Comparison of ENCODE assay signal across 9 mouse cellular contexts in the genomic region with DNA sequence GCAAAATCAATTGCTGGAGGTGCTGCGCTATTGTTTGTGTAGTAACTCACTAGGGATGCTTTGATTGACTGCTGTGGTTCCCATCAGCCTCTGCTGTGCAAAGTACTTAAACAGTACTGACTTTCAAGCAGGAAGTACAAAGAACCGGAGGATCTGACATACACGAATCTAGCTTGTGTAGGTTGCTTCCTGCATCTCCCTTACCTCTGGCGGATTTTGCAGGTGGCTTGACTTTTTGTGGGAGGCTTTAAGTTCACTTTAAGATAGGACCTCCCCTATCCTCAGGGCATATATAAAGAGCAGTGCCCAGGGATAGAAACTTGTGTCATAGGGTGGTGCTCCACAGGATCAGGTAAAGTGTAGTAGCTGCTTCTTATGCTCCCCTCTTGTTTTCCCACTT. TPM values are rescaled to one million over a fixed set of nuclear protein-coding genes. Genes with fewer than 3 reads are reported as not detected.
DNase-seq lines count a peak whose midpoint lies in the region; ATAC-seq and TF ChIP-seq lines count a peak whose summit lies in the region.
"Had no signal": no experiment of that assay in that cellular context is flagged by ENCODE, and none has a peak within 500 bp of the region (broad histone marks: within the 10 kb centered on the region; RNA-seq: fewer than 3 reads in every experiment).

No protein-coding gene starts in this region.

- 0 out of 2 replicates have a peak overlapping the region, but pooled peaks have one; percentile 5 for H3K4me3 ChIP-seq in kidney, postnatal 0 days (replicated peaks; ENCODE audit: low read depth, low read length)
- H3K4me3 ChIP-seq in embryonic facial prominence, embryonic 12.5 days: peak overlapping the region; percentile 92
- H3K4me3 ChIP-seq in intestine, postnatal 0 days (ENCODE audit: low read depth, low read length): peak overlapping the region; percentile 11; the same call in 1 of the 2 replicates
- peak overlapping the region; percentile 36 for H3K4me3 ChIP-seq in stomach, embryonic 16.5 days (replicated peaks; ENCODE audit: low read length)

- no peak overlapping the region for H3K27ac ChIP-seq in kidney, postnatal 0 days
- H3K27ac ChIP-seq in embryonic facial prominence, embryonic 12.5 days: peak overlapping the region; percentile 73
- H3K27ac ChIP-seq in intestine, postnatal 0 days (ENCODE audit: low read depth, low read length): no peak overlapping the region
- H3K27ac ChIP-seq in stomach, embryonic 16.5 days (ENCODE audit: low read length): peak overlapping the region; percentile 69

- DNase-seq in kidney, postnatal 0 days (ENCODE audit: low spot score): no peak
- no peak for DNase-seq in kidney, adult 9 months
- DNase-seq in right cerebral cortex, postnatal 25 days: no peak
- DNase-seq in layer of hippocampus, postnatal 10 days (ENCODE audit: low spot score in 2 of 2): no peak
- DNase-seq: gastrocnemius, postnatal 25 days had no signal

- no peak overlapping the region for H3K9ac ChIP-seq in kidney, postnatal 0 days (ENCODE audit: low read depth, low read length)
- H3K9ac ChIP-seq in embryonic facial prominence, embryonic 12.5 days: 0 out of 2 replicates have a peak overlapping the region, but pooled peaks have one; percentile 38
- H3K9ac ChIP-seq in intestine, postnatal 0 days (ENCODE audit: low read depth, low read length): no peak overlapping the region
- peak overlapping the region; percentile 63 for H3K9ac ChIP-seq in stomach, embryonic 16.5 days (ENCODE audit: low read length)

- H3K9me3 ChIP-seq in kidney, postnatal 0 days (replicated peaks; ENCODE audit: low read length): no peaks in the 10 kb centered on the region
- H3K9me3 ChIP-seq in embryonic facial prominence, embryonic 12.5 days: no peaks in the 10 kb centered on the region
- H3K9me3 ChIP-seq in intestine, postnatal 0 days (ENCODE audit: control insufficient read depth): no peaks in the 10 kb centered on the region
- no peaks in the 10 kb centered on the region for H3K9me3 ChIP-seq in stomach, embryonic 16.5 days (replicated peaks; ENCODE audit: control insufficient read depth, low read length)

- H3K4me1 ChIP-seq in kidney, postnatal 0 days (replicated peaks; ENCODE audit: insufficient read depth, low read length): peaks cover 4% of the 10 kb centered on the region; the same call in 1 of the 2 replicates
- H3K4me1 ChIP-seq in embryonic facial prominence, embryonic 12.5 days: peaks cover 44% of the 10 kb centered on the region
- H3K4me1 ChIP-seq in intestine, postnatal 0 days (replicated peaks; ENCODE audit: control insufficient read depth, insufficient read depth, low read length): peaks cover 3% of the 10 kb centered on the region; the same call in 1 of the 2 replicates
- H3K4me1 ChIP-seq in stomach, embryonic 16.5 days (ENCODE audit: control insufficient read depth, insufficient read depth, low read length): peaks cover 20% of the 10 kb centered on the region

- ATAC-seq in kidney, postnatal 0 days (replicated peaks; ENCODE audit: low FRiP score, low read depth): no peak
- no peak for ATAC-seq in embryonic facial prominence, embryonic 12.5 days (ENCODE audit: insufficient number of reproducible peaks, insufficient read depth, low FRiP score, low TSS enrichment)
- ATAC-seq in intestine, postnatal 0 days: no peak
- ATAC-seq in stomach, embryonic 16.5 days (ENCODE audit: insufficient read depth, low FRiP score): no peak
- ATAC-seq in cerebellum, adult (ENCODE audit: insufficient number of reproducible peaks, low FRiP score, low TSS enrichment): no peak

- H3K36me3 ChIP-seq in kidney, postnatal 0 days (ENCODE audit: insufficient read depth, low read length): no peaks in the 10 kb centered on the region
- H3K36me3 ChIP-seq in embryonic facial prominence, embryonic 12.5 days: no peaks in the 10 kb centered on the region
- no peaks in the 10 kb centered on the region for H3K36me3 ChIP-seq in intestine, postnatal 0 days (ENCODE audit: control insufficient read depth, insufficient read depth)
- H3K36me3 ChIP-seq in stomach, embryonic 16.5 days (ENCODE audit: control insufficient read depth, insufficient read depth, low read length): no peaks in the 10 kb centered on the region

- H3K27me3 ChIP-seq in kidney, postnatal 0 days (ENCODE audit: insufficient read depth, low read length): no peaks in the 10 kb centered on the region
- H3K27me3 ChIP-seq in embryonic facial prominence, embryonic 12.5 days: no peaks in the 10 kb centered on the region
- H3K27me3 ChIP-seq in intestine, postnatal 0 days (replicated peaks; ENCODE audit: control insufficient read depth, insufficient read depth, low read length): no peaks in the 10 kb centered on the region
- no peaks in the 10 kb centered on the region for H3K27me3 ChIP-seq in stomach, embryonic 16.5 days (ENCODE audit: control insufficient read depth, insufficient read depth, low read length)

- WGBS in kidney, postnatal 0 days: 45% methylated on average over 4 of the region's 4 CpGs
- 13% methylated on average over 4 of the region's 4 CpGs for WGBS in embryonic facial prominence, embryonic 12.5 days
- WGBS in intestine, postnatal 0 days: 32% methylated on average over 4 of the region's 4 CpGs
- 28% methylated on average over 4 of the region's 4 CpGs for WGBS in stomach, embryonic 16.5 days

- H3K4me2 ChIP-seq in kidney, postnatal 0 days (ENCODE audit: low read length): peak overlapping the region; percentile 25; the same call in 1 of the 2 replicates
- peak overlapping the region; percentile 56 for H3K4me2 ChIP-seq in embryonic facial prominence, embryonic 12.5 days (replicated peaks)
- peak overlapping the region; percentile 91 for H3K4me2 ChIP-seq in intestine, postnatal 0 days (replicated peaks; ENCODE audit: low read depth)
- peak overlapping the region; percentile 80 for H3K4me2 ChIP-seq in stomach, embryonic 16.5 days (ENCODE audit: low read depth, low read length)

- TF ChIP-seq CTCF in kidney, postnatal 0 days (IDR thresholded peaks at IDR 0.05; ENCODE audit: low read depth): no peak
- TF ChIP-seq CTCF in intestine, postnatal 0 days (IDR thresholded peaks at IDR 0.05; ENCODE audit: low read depth): no peak

RNA-seq across cellular contexts. Expression of gene Cdon, which starts 2.3 kb away (rescaled TPM):
- 1.9 and 2.2 TPM in 2 replicates for polyA plus RNA-seq in kidney, postnatal 0 days (2015; fragmentation: Nextera tagmentation; extraction: Ambion mirVana)
- 18.3 and 20.8 TPM in 2 replicates for polyA plus RNA-seq in embryonic facial prominence, embryonic 12.5 days (2016; fragmentation: Nextera tagmentation; extraction: Ambion mirVana)
- 1.9 and 2.4 TPM in 2 replicates for polyA plus RNA-seq in intestine, postnatal 0 days (2015; fragmentation: Nextera tagmentation; extraction: Ambion mirVana)
- polyA plus RNA-seq in stomach, embryonic 16.5 days (2015; fragmentation: Nextera tagmentation; extraction: Ambion mirVana): 7.6 TPM in 2 replicates
- total RNA-seq in layer of hippocampus, postnatal 10 days (2021): 10 to 100 TPM in 1 of 2 experiments, 1 to 10 TPM in 1; 9.8 to 11.5 TPM

Comparison
In these comparisons a context has a peak if more than half of its experiments do, and no peak if none do; other contexts are left out.
1. H3K27ac ChIP-seq: peak in embryonic facial prominence, embryonic 12.5 days (single experiment) and stomach, embryonic 16.5 days (single experiment); none in kidney, postnatal 0 days (single experiment) and intestine, postnatal 0 days (single experiment).
2. H3K4me2 ChIP-seq: peak in every context shown above with its lines; median percentile 91 in intestine, postnatal 0 days; 80 in stomach, embryonic 16.5 days; 56 in embryonic facial prominence, embryonic 12.5 days; 25 in kidney, postnatal 0 days.
3. H3K4me3 ChIP-seq: peak in every context shown above with its lines; median percentile 92 in embryonic facial prominence, embryonic 12.5 days; 36 in stomach, embryonic 16.5 days; 11 in intestine, postnatal 0 days; 5 in kidney, postnatal 0 days.
4. H3K9ac ChIP-seq: peak in embryonic facial prominence, embryonic 12.5 days (single experiment) and stomach, embryonic 16.5 days (single experiment); none in kidney, postnatal 0 days (single experiment) and intestine, postnatal 0 days (single experiment).